Mouse (Mus musculus): ENCODE measurements around the gene Mrps23.

Mrps23 gene

DNA sequence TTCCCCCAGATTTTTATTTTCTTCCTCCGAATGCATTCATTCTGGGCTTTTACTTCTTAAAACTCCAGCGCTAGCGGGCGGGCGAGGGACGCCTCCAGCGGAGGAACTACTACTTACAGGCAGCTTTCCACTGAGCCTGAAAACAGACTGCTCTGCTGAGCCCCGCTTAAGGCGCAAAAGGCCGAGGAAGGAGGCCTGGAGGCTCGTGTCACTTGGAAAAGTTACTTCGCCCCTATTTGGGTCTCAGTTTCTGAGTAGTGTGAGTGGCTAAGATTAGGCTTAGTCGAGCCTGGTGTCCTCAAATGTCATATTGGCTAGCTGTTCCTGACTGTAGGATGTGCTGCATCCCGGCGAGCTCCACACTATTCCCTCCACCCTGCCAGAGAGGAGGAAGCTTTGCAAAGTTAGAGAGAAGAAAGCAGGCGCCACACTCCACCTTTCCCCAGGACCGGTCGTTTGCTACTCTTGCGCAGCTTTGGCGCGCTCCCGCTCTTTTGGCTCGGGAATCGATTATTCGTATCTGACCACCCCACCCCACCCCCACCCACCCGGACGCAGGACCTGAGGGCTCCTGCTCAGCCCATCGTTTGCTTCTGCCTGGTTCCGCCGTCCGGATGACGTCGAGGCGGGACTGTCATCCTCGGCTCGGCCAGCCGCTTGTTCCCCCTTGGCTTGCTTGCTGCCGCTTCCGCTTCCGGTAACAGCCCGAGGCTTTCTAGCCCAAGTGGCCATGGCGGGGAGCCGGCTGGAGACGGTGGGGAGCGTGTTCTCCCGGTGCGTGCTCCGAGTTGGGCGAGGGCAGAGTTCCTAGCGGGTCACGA is at the start of gene Mrps23:
TSS of gene Mrps23 (plus strand) at position 677 of the 821 bp plus-strand sequence.
- DNase-seq (ENCODE audit: extremely low spot score, low read depth, low spot score): peak; percentile 79

DNA sequence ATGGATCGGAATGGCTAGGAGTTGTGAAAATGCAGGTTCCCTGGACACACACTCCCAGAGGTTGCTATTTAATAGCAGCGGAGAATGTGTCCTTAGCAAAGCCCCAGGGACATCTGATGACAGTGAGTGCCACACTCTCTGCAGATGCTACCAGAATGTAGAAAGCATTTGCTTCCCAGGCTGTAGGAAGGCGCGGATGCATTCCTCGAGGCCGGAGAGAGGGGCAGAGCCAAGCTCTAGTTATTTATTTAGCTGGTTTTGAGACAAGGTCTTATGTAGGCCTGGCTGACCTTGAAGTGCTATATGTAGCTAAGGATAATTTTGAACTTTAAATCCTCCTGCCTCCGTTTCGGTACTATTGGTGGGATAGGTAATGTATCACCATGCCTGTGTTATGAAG is 49.7 kb upstream of the Mrps23 start:
- DNase-seq (ENCODE audit: extremely low spot score, low read depth, low spot score): no peak

- no peak for DNase-seq (ENCODE audit: extremely low spot score, low read depth, low spot score)
Measured at GRCm38 (mm10) chr11:88155451-88155850, 48.7 kb upstream of the Mrps23 start.

GRCm38 (mm10) chr11:88155998-88156397 is 48.2 kb upstream of the Mrps23 start:
- DNase-seq (ENCODE audit: extremely low spot score, low read depth, low spot score): no peak

DNA sequence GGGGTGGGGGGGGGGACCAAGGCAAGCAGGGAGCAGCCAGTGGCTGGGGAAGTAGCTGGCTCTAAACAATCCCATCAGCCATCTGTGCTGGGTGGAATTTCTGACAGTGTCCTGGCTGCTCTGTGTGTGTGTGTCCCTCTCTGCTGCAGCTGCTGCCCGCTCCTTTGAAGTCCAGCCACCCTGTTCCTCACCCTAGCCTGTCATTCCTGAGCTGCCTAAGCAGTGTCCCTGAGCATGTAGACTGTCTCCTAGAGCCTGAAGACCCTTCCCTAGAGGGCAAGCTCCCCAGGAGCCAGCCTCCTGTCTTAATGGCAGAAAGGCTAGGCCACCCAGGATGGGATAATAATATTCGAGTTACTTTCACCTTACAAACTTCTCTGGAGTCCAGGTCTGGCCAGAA is 47.8 kb upstream of the Mrps23 start:
- no peak for DNase-seq (ENCODE audit: extremely low spot score, low read depth, low spot score)

DNA sequence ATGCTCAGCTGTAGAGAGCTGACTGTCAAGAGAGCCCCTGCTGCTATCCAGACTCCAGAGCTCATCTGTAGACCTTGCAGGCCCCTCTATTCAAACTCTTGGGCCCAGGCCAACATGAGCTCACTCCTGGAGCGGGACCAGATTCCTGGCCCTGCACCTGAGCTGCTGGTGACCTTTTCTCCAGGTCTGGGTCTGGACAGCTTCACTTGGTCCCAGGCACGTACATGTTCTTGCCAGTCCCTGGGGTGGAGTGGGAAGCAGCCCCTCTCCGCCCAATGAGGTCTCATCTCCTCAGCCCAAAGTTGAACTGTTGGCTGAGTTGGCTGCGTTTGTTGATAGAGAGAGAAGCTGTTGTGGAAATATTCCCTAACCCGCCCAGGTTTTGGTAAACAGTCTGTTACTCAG is 45.3 kb upstream of the Mrps23 start:
- DNase-seq (ENCODE audit: extremely low spot score, low read depth, low spot score): no peak

DNA sequence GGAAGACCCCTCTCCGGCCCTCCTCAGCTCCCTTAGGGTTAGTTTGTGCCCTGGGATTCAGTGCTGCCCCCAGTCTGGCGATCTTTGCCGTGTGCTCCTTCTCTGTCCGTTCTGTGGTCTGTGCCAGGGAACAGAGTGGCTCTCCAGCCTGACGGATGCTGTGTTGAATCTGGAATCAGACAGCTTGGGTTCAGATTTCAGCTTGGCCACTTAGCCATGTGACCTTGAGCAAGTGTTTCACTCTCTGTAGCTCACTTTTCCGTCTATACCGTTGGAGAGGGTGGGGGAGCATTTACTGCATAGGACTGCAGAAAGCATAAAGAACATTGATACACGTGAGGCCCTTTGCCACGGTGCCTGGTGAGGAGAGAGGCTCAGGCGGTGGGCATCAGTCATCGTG is 44.8 kb upstream of the Mrps23 start:
- no peak for DNase-seq (ENCODE audit: extremely low spot score, low read depth, low spot score)

DNA sequence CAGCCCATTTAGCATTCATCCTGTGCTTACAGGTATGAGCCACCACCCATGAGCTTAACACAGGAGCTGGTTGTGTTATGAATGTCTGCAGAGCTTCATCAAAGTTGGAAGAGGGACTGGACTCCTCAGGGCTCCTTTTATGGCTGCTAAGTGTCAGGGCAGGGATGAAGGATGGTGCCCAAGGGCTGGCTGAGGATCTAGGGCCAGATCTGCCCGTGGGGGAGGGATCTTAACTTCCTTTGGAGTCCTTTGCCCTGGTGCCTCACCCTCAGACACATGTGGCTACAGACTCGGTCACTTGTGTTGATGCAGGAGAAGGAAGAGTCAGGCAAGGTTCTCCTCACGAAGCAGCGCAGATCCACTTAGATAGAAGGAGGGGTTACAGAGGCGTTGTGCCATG is 43.9 kb upstream of the Mrps23 start:
- DNase-seq (ENCODE audit: extremely low spot score, low read depth, low spot score): no peak

DNA sequence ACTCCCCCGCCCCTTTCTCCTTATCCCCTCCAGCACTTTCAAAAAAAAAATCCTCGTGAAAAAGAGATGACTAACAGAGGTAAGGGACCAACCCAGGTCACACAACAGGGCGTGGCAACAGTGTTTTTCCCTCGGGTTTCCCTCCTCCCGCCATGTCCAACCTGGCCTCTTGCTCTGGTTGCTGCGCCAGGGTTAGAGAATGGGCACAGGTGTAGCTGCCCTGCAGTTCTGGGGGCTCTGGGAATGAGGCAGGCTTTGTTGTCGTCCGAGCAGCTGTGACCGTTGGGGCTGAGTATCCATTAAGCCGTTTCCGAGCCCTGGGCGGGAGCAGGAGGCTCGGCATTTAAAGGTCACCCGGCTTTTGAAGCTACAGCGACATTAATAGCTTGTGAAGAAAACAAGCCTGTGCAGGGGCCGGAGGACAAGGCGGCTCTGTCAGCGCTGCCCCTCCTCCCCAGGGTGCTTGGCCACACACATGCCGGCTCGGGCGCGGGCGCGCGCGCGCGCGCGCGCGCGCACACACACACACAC is 43.1 kb upstream of the Mrps23 start:
- no peak for DNase-seq (ENCODE audit: extremely low spot score, low read depth, low spot score)

- no peak for DNase-seq (ENCODE audit: extremely low spot score, low read depth, low spot score)
Measured at GRCm38 (mm10) chr11:88161651-88162362, 42.4 kb upstream of the Mrps23 start.

- no peak for DNase-seq (ENCODE audit: extremely low spot score, low read depth, low spot score)
Measured at GRCm38 (mm10) chr11:88162740-88163139, 41.4 kb upstream of the Mrps23 start.

GRCm38 (mm10) chr11:88164213-88164723 is 39.9 kb upstream of the Mrps23 start:
- DNase-seq (ENCODE audit: extremely low spot score, low read depth, low spot score): no peak

DNA sequence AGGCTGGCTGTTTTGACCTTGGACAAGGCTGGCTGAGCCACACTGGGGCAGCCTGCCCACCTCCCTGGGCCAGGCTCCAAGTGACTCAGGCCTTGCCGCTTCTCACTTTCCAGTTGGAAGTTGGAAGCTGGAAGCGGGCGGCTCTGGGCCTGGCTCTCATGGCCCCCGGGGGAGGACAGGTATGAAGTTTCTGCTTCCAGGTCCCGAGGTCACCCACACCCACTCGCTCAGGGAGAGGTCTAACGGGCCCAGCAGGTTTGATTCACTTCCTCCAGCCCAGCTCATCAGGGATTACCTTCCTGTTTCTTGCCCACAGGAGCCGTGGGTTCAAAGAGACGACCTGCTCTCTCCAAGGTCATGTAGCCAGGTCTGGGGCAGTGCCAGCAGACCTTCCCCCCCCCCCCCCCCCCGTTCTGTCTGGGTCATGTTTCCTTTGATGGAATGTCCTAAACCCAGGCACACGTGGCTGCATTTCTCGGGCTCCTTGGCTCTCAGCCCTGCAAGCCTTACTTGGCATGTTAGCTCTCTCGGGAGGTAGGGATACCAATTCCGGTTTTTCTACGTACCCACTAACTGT is 39.3 kb upstream of the Mrps23 start:
- no peak for DNase-seq (ENCODE audit: extremely low spot score, low read depth, low spot score)

DNA sequence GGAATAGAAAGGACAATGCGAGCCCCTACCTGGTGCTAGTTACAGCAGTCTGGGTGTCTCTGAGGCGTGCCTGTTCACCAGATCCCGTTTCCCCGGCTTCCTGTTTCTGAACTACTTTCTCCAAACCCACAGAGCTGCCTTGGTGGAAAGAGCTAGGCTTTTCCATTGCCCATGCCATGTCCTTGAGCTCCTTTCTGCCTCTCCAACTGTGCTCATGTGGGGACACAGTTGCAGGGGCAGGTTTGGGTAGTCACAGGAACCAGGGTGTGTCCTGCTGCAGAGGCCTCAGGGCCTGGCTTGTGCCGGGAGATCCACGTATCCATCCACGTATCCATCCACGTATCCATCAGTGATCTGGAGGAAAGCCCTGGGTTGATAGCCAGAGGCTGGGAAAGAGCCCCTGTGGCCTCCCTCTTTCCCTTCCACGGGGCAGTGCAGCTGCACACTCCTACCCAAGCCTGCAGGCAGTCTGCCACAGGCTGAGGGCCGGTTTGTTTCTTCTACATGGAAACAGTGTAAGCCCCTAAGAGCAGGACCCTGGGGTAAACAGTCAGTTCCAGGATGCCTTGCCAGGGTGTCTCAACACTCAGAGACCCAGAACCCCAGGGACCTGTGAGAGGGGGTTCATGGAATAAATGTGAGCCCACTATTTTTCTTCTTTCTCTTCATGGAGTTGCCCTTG is 38.4 kb upstream of the Mrps23 start:
- DNase-seq (ENCODE audit: extremely low spot score, low read depth, low spot score): no peak

DNA sequence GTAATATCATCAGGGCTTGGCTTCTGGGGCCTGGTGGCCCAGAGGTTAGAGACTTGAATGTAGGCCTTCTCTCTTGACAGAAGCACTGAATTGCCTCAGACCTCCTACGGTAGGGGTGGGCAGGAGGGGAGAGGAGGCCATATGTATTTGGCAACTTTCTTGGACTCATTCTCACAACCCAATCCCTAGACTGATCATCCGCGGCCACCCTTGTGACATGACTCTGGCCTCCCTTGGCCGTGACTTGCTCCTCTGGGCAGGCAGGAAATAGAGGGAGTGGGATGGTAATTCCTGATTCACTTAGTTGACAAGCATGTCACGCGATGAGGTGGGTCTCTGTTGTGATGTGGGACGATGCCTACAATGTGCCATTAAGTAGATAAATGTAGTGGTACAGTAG is 37.7 kb upstream of the Mrps23 start:
- no peak for DNase-seq (ENCODE audit: extremely low spot score, low read depth, low spot score)

GRCm38 (mm10) chr11:88168611-88169010 is 35.6 kb upstream of the Mrps23 start:
- DNase-seq (ENCODE audit: extremely low spot score, low read depth, low spot score): no peak

GRCm38 (mm10) chr11:88169531-88170040 is 34.6 kb upstream of the Mrps23 start:
- DNase-seq (ENCODE audit: extremely low spot score, low read depth, low spot score): no peak

- DNase-seq (ENCODE audit: extremely low spot score, low read depth, low spot score): no peak
Measured at GRCm38 (mm10) chr11:88170606-88171005, 33.6 kb upstream of the Mrps23 start.

GRCm38 (mm10) chr11:88171876-88172442 is 32.2 kb upstream of the Mrps23 start:
- no peak for DNase-seq (ENCODE audit: extremely low spot score, low read depth, low spot score)

GRCm38 (mm10) chr11:88172601-88173325 is 31.4 kb upstream of the Mrps23 start:
- no peak for DNase-seq (ENCODE audit: extremely low spot score, low read depth, low spot score)

All from hindlimb bud, embryonic 11.5 days (tissue).